Mouse (Mus musculus) cerebellum, adult 2 months (tissue): ENCODE measurements around the gene Pabpn1l.

Experiments
- CTCF ChIP-seq: fragments of 200-500 bp; IDR thresholded peaks from 2 replicates; pipeline ENCODE4 v1.5.1; 2011; ENCODE audit warnings: low read depth, mild to moderate bottlenecking, control low read depth, low read length, moderate library complexity, borderline replicate concordance; ENCODE audit not compliant: insufficient read depth
- POLR2A ChIP-seq: fragments of 200-500 bp; IDR thresholded peaks from 2 replicates; pipeline ENCODE4 v1.6.1; 2011; ENCODE audit warnings: low read length, control low read depth, borderline replicate concordance; ENCODE audit not compliant: insufficient read depth

DNA sequence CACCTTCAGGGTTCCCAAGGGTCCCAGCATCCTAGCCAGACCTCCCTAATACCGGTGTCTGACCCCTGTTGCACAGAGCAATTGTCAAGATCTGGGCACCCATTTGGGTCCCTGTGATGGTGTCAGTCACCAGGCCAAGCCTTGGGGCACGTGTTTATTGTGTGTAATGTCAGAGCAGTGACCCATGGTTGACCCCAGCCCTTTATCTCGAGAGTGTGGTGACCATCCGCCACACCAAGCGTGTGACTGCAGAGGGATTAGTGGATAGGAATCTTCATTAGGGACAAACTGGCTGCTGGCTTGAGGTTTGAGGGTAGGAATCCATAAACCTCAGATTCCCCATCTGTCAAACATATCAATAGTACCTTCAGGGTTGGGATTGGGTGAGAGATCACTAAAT lies 46.8 kb upstream of the Pabpn1l start:
- TF ChIP-seq POLR2A, result no peak
- no peak for TF ChIP-seq CTCF
